Mouse (Mus musculus) embryo, embryonic 11.5 days (tissue): ENCODE data around the gene Nav2.

ENCODE experiments used
- DNase-seq: peaks from one replicate; pipeline ENCODE4 v3.0.0-alpha.2; 2012; ENCODE audit warnings: low read depth, low spot score

The Nav2 gene

DNA sequence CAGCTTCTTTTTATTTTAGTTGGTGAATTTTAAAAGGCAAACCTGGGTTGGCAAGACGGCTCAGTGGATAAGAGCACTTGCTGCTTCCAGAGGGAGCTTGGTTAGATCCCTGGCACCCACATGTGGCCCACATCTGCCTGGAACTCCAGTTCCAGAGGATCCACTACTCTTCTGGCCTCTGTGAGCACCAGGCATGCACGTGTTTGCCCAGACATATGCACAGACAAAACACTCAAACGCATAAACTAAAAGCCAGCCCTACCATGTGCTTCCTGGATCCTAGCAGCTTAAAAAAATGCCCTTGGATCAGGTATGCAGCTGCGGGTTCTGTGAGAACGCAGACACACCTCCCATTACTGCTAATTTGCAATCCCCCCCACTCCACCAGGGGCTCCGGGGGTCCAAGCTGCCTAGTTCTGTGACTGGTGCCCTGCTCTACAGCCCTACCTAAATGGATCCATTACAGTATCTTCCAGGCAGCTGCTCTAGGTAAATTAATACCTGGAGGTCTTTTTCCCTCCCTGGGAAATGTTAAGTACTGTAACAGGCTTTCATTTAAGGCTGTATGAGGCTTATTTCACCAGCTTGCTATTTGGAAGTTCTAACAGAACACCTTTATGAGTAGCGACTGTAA lies 603.4 kb downstream of the Nav2 start:
- no peak for DNase-seq

DNA sequence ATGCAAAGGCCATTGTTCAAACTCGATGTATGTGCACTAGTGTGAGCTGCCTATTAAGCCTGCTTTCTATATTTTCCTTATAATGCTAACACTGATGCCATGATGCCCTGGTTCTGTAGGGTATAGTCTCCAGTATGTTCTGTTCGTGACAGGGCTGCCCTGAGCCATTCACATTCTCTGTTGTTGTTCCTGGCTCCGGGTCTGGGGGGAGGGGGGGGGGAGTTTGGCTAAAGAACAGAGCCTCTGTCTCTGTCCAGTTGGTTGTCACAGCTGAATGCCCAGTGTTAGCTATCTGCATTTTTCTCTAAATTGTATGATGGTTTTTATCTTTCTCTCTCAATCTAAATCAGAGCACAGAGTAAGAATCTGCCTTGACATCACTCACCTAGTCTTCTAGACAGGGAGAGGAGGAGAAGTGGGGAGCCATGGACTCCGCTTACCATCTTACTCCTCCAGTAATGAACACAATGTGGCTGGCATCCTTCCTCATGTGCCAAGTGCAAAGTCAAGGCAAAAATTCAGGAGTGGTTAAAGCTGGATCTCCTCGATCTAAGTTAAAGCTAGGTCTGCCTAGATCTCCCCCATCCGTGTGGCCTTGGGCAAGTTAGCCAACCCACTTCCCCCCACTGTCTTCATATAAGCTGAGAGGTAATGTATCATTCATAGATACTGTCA lies 605.4 kb downstream of the Nav2 start:
- DNase-seq, result no peak

DNA sequence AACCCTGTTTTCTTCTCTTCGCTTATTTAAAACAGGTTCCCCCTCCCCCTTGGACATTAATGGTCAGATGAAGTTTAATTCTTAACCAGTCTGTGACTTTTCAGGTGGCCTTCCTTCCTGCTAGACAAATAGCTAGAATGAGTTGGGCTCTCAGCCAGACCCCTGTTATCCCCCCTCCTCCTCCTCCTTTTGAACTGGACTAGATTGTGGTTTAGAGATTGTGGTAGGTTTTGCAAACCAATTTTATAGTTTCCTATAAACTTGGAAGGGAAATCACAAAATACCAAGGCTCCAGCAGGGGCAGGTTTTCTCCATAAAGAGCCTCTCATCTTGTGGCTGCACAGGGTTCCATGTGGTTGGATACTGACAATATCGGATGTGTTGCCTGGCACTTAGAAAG lies 606.5 kb downstream of the Nav2 start:
- DNase-seq, result no peak

DNA sequence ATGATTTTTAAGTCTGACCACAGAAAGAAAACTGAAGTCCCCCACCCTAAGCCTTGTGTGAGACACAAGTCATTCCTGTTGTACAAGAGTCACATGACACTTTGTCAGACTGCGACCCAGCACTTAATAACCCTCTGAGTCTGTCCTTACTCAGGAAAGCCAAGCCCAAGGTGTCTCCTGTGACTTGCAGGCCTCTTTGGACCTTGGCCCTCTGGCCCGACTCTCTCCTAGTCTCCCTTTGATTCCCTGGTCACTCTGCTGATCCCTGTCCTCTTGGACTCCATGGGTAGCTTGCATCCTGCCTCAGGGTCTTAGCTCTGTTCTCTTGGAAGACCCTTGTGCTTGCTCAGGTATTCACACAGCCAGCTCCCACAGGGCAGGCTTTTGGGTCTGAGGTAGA lies 612.0 kb downstream of the Nav2 start:
- DNase-seq, result no peak

DNA sequence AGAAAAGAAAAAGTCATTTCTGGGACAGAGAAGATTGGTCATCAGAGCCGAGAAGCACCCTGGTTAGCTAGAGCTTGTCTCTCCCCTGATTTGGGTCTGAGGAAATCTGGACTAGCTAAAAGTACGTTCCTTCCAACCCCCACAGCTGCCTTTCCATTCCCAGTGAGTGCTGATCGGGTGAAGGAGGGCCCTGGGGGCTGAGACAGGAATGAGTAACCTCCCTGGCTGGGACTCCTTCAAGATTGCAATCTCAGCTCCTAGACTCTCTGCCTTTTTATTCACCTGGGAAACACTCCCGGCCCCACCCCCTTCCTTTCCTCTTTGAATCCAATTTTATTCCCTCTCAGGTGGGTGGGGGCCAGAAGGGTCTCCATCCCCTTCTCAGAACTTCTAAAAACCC lies 612.8 kb downstream of the Nav2 start:
- DNase-seq, result no peak

DNA sequence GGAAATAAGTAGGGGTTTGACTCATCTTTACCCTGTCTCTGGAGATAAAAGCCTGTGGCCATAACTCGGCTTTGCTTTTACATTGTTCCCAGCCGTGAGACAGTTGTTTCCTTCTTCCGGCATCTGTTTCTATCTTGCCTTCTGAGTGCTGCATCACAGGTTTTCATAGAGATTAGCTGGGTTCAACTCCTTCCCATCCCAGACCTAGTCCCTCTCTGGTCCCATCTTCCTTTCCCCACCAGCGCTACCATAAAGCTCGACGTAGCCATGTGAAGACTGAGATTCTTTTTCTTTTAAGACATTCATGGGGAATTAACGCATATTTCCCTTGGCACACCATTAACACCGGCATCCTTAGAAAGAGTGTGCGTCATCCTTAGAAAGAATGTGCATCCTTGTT lies 613.5 kb downstream of the Nav2 start:
- no peak for DNase-seq

DNA sequence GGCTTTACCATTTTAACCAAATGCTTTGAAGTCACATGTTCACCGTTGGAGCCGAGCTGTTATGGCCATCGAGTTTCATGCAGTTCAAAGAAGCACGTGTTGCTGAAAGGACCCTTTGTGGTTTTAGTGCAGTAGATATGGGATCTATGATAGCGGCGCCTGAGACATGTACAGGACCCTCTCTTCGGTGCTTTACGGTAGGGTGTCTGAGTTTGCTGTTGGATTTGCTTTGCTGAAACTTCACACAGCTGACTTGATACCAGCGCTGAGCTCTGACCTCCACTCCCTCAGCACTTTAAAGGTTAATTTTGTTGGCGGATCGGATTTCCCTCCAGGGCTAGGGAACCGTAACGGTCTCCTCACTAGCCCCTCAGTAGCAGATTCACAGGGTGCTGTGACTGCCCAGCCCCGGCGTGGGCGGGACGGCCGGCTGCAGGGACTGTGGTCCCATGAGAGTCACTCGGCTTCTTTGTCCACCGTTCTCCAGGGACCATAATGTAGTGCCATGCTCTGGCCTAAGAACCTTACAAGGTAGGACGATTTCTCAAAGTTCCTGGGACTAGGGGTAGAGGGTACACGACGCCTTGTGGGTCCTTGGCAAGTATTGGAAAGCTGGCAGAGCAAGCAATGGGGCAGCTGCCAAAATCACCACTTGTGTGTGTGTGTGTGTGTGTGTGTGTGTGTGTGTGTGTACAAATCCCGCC lies 614.0 kb downstream of the Nav2 start:
- DNase-seq, result peak; percentile 67

DNA sequence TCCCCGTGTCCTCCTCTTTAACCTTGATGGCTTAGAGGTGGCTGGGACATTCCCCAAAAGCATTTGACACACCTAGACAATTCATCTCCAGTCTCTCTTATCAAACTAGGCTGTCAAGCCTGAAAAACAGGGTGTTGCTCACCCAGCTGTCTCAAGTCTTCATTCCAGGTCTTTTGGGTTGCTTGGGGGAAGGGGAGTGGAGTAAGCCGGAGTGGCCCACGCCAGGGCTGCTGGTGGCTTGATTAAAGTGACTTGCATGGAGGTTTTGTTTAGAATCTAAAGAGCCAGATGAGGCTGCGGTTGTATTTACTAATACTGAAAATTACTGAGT lies 614.6 kb downstream of the Nav2 start:
- no peak for DNase-seq

DNA sequence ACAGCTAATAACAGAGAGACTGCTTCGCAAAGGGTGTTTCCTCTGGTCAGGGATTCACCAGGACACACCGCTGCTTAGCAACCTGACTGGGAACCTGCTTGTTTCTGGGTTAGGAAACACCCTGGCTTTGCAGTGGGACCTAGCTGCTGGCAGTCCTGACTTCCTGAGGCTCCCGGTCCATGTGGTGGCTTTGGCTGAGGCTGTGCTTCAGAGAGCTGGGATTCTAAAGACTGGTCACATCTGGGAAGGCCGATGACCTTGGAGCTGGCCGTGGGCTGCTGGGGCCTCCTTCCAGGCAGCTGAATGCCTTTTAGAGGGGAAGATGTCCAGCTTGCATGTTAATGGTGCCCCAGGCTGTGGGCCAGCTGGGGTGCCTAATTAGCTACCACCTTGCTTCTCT lies 615.2 kb downstream of the Nav2 start:
- DNase-seq, result no peak

DNA sequence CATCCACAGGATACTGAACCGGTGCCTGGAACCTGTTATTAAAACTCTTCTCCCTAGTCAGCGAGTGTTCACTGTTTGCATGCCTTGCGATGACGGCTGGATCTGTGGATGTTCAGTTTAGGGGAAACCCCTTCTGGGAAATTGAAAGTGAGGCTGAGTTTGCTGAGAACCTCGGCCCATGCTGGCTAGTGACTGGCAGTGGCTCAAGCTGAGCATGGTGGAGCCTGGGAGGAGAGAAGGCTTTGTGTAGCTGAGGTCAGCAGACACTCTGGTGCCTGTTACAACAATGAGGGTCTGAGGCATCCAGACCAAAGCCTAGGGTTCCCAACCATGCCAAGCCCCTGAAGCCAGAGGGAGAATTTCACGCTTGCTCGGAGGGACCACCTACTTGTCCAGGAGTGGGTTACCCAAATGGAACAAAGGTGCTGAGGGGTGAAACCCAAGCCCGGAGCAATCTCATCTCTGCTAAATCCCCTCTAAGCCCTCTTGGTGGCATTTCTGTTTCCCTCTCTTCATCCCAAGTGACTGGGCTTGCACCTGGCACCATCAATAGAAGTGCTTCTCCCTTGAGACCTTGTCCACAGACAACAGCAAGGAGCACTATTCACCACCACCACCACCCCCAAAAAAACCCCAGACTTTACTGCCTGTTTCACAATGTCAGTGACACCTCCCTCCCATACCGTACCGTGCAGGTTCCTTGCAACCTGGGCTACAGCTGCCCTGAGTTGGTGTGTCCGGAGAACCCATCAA lies 617.0 kb downstream of the Nav2 start:
- DNase-seq, result no peak

DNA sequence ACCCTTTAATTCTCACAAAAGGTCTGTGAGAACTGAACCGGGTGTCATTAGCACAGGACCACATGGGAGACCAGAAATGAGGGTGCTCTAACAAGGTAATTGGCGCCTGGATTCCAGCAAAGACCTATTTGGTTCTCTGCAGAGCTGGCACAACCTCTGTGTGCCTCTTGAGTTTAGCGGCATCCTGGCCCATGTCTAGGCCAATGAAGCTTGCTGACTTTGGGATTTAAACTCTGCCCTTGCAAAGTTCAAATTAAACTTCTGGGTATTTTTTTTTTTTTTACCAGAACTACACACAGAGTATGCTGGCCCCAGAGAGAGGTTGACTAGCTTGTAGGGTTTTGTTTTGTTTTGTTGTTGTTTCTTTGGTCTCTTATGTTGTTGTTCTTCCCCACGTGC lies 617.6 kb downstream of the Nav2 start:
- DNase-seq, result no peak

DNA sequence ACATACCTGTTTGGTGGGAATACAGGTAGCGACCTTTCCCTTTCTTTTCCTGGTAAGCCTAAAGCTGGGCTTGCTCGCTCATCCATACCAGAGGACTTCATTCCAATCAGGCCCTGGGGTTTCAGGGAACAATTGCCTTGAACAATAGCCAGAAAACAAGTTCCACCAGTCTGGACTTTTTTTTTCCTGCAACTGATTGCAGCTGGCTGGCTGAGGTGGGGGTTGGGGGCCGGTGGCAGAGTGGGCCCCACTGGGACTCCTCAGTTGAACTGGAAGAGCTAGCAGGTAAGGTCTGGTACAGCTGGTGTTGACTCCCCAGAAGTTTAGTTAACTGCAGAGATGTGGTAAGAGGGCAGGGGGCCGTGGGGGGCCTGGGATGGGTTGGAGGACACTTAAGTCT lies 619.0 kb downstream of the Nav2 start:
- no peak for DNase-seq

DNA sequence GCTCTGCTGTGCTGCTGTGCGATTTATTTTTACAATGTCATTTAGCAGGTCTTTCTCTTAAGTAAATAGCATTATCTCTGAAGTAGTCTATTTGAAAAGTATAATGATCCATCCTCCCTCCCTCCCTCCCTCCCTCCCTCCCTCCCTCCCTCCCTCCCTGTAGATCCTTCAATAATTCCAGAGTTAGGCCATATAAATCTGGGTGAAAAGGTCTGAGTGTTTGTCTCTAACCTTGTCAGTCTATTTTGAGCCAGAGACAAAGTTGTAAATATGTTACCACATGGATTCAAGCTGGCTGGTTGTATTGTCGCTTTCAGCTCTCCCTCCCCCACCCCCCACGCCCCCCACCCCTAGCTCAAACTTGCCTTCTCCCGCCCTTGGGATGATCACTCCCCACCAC lies 619.4 kb downstream of the Nav2 start:
- no peak for DNase-seq

DNA sequence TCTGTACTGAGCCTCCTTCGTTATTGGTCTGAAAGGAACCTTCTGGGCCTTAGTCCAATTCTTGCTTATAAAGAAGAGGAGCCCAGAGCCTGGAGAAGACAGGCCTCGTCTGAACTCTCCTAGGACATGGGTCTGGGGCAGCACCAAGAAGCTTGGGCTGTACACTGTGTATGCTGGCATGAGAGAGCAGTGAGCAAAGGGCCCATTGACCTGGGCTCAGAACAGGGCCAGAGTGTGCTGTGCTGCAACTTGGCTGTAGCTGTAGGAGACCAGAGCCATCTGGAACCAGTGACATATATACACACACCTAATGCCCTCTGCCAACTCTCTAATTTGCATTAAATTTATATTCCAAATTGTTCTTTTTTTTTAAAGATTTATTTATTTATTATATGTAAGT lies 621.0 kb downstream of the Nav2 start:
- DNase-seq, result no peak

DNA sequence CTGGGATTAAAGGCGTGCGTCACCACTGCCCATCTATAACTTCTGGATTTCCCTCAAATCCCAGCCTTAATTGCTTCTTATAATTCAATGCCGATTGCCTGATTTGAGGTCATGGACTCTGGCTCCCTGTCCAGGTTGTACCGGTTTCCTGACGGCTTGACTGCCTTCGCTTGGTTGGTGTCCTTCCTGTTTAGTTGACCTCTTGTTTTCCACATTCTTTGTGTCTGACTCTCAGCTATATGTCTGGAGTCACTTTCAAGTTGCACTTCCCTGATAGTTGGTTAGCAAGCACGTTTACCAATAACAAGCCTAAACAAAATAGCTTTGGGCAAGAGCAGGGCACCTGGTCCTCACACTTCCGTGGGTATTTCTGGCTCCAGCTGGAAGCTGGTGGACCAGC lies 625.1 kb downstream of the Nav2 start:
- no peak for DNase-seq

DNA sequence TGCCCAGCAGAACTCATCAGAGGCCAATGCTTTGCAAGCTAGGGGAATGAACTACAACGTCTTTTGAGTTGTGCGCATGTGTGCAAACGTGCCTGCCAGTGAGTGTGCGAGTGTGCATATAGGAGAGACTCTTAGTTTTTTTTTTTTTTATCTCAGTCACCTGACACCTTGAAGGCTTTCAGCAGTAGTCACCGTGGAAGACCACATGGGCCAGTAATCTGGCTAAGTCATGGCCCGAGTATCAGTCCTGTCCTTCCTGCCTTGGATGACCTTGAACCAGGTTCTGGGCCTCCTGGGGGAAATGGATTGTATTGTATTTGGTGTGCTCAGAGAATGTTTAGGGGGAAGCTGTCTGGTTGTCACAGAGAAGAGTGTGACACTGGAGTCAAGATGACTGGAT lies 625.7 kb downstream of the Nav2 start:
- DNase-seq, result no peak

DNA sequence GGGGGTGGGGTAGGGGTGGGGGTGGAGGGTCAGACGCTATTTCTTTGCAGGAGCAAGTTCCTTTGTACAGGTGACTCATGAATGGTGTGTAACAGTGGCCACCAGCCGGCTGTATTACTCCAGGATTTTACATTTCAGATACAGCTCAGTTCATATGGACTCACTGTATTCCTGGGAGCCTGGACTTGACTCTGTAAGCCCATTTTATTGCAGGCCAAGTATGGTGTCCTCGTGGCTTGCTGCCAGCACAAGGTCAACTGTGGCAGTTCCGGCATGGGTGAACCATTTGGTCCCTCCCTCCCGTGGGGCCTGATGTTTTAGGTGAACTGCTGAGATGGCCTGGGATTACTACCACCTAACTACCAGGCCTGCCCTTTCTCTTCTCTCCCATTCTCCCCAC lies 629.8 kb downstream of the Nav2 start:
- no peak for DNase-seq

DNA sequence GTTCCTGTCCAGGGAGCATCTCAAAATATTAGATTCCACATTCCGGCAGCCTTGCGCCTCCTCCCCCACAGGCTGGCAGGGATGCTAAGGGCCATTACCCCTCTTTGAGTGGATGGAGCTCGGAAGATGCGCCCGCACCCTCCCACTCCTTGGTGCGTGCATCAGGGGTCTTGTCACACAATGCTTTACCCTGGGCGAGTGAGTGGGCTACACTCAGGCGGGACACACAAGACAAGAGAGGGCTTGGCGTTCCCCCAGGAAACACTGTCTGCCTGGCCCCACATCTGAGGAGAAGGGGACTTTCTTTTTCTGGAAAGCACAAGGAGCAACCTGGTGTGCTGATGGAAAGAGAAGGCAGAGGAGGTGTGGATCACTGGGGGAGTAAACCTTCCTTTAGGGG lies 631.7 kb downstream of the Nav2 start:
- no peak for DNase-seq

DNA sequence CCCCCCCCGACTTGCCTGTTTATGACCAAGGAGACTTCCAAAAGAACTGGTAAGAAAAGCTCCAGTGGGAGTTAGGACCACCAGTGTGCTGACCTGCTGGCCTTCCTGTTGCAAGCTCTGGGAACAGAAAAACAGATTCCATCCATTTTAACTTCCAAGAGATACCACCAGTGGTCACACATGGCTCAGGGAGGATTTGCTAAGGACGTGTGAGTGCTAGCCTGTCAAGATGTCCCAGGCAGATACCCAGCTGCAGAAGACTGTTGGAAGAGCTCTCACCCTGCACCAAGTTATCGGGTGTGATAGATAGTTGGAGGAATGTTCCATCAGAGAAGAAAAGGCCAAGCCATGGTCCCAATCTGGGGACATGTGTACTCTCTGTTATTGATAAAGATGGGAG lies 633.6 kb downstream of the Nav2 start:
- no peak for DNase-seq

DNA sequence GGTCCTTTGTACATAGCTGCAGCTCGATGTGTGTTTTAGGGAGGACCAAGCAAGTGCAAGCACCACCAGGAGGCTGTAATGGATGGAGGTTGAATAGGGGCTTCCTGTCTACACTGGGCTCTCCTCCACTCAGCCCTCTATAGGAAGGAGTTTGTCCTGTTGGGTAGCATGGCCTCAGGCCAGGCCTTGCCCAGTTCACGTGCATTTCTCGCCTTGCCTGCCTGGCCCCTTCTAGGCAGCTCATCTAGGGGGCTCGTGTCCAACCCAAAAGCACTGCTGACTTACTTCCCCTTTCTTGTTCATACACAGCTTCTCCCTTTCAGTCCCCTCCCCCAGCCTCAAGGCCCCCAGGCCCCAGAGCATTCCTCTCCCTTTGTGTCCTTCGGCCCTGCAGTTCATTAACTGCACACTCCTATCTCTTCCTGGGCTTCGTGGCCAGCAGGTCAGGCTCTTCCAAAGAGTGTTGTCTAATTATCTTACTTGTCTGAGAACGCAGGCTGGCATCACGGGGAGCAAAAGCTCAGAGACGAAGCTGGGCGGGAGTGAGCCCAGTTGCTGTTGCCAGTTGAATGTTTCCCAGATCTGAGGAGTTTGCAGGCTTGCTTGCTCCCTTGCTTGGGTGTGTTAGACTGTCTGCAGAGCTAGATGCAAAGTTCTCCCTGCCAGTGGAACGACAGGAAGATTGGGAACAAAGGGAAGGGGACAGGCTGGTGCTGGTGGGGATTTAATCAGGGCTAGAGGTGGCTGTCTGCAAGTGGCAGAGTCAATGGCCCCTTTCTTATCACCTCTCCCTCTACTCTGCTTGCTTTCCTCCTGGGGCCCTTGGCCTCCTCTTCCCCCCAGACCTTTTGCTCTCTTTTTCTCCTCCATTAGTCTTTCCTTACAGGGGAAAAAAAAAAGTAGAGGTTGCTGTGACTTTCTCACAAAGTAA lies 636.5 kb downstream of the Nav2 start:
- no peak for DNase-seq

DNA sequence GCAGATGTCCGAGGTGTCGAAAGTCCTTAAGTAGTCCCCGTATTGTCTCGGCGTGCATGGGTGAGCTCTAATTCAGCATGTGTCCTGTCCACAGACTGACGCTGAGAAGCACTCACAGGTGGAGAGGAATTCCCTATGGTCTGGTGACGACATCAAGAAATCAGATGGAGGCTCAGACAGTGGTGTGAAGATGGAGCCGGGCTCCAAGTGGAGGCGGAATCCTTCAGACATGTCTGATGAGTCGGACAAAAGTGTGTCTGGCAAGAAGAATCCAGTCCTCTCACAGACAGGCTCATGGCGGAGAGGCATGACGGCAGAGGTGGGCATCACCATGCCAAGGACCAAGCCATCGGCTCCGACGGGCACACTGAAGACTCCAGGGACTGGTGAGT lies 637.2 kb downstream of the Nav2 start:
- no peak for DNase-seq

DNA sequence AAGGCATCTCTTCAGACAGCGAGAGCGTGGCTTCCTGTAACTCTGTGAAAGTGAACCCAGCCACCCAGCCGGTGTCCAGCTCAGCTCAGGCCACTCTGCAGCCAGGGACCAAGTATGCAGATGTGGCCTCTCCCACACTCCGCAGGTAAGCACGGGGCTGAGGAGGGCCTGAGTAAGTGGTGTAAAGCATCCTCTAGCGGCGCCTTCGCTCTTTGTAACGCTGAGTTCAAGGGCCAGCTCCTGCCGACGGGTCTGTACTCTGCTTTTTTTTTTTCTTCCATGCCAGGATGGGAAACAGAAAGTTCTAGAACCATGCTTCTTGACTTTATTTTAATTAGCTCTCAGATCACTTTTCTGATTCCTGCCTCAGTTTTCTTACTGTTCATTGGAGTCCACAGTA lies 639.9 kb downstream of the Nav2 start:
- DNase-seq, result no peak
